Mouse (Mus musculus) cerebellum, postnatal 36 days (tissue): ENCODE measurements at regions not wholly inside any gene's neighbourhood (a gene's known extent, or its start where the extent isn't known, plus 50 kb on each side); places are given as distances from the start of the nearest gene placed in this dataset.
"Not testable (repeated sequence)": the region's sequence is repeated elsewhere in the genome, so short reads cannot be mapped to it uniquely, and the experiment has no call there.

Experiments used
- DNase-seq, 2 experiments: peaks; one replicate each; pipeline ENCODE4 v3.0.0; 2021 to 2022; ENCODE audit warnings: mixed read lengths in 2 of 2

- DNase-seq, result no peak
Observed at GRCm38 (mm10) chr5:97831421-97831820, 199.4 kb downstream of the Antxr2 start.

GRCm38 (mm10) chr5:97817485-97817884 lies 213.4 kb downstream of the Antxr2 start:
- DNase-seq, result no peak

DNA sequence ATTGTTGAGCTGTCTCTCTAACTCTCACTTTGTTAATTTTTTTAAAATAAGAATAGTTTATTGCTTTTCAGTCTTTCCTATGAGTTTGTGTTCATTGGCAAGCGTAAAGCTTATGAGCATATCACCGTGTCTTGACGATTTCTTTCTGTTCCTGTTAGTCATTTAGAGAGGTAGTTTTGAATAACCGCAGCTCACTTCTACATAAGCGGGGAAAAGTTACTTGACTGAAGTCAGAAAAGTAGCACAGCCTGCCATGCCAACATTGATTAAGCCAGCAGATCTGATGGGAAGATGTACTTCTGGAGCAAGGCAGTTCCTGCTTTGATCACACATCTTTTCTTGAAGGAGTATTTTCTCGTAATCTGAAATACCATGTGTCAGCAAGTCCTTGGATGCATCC lies 215.5 kb downstream of the Antxr2 start:
- no peak for DNase-seq

DNA sequence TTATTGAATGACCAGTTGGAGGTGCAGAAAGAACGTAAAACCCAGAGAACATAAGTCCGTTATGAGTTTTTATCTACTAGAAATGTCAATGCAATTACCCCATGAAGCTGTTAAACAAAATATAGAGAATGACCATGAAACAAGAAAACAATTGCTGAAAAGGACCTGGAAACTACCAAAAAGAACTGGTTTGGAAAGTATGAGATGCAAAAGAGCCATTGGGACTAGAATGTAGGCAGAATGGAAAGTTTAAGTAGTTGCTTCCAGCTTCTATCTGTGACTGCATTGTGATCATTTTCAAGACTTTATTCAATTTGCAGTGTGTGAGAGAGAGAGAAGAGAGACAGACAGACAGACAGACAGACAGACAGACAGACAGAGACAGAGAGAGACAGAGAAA lies 216.1 kb downstream of the Antxr2 start:
- DNase-seq, result no peak

GRCm38 (mm10) chr5:97812611-97813350 lies 218.1 kb downstream of the Antxr2 start:
- DNase-seq, result no peak

DNA sequence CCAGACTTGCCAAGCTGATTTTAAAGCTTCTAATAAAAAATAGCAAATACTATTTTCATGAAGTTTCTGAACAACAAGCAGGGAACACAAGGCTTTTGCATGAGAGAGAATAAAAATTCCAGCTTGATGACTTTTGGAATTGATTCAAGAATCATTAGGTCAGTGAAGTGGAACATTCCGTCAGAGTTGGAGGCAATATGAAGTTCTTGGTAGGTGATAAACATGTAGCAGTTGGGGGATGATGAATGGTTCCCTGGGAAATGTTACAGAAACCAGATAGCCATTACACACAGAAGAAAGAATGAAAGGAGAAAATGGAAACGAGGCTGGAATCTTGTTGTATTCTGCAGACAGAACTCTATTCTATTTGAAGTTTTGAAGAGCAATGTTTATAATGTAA lies 221.8 kb downstream of the Antxr2 start:
- no peak for DNase-seq

GRCm38 (mm10) chr5:97807171-97807570 lies 223.7 kb downstream of the Antxr2 start:
- no peak for DNase-seq

DNA sequence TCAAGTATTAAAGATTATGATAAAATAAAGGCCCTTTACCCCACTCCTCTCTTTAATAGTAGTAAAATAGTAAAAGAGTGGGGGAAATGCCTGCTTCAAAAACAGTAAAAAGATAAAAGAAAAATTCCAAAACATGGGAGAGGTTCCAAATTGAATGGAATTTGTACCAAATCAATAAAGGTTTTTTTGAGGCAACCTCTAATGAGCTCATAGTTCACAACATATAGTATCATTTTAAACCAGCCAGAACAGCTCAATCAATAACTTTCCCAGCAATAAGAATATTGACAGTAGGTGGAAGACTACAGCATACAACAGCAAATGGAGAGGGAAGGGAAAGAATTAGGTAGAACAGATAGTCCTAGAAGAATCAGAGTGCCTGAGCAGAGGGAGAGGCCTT lies 224.1 kb downstream of the Antxr2 start:
- no peak for DNase-seq

DNA sequence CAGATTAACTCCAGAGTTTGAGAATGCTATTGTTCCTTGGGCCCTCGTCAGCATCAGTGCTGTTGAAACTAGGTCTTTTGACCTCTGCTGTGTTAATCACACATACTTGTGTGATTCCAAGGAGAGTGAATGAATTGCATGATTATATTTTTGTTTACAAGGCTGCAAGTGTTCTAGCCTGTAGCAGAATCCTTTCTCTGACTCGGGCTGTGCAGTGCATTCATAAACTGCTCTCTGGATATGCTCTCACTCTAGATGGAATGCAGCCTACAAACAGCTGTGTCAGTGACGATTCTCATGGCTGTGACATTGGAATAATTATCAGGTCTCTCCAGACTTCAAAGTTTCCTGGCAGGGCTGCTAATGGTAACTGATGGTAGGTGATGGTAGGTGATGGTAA lies 230.8 kb downstream of the Antxr2 start:
- no peak for DNase-seq

DNA sequence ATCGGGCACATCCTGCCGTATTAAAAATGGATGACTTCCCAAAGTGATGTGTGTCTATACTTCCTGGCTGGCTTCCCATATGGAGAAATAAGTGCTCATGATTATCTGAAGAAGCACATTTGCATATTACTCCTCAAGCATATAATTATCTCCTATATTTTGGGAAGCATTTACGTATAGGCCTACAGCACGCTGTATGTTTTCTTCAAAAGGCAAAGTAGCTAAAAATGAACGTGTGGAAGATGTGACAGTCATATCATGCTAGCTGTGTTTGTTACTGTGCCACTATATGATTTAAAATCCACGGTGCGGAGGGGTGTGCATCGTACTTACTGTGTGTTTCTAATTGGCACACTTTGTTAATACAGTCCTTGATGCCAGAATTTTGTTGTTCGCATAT lies 242.7 kb downstream of the Antxr2 start:
- DNase-seq, result no peak

- no peak for DNase-seq
Observed at GRCm38 (mm10) chr5:97787001-97787400, 243.8 kb downstream of the Antxr2 start.

GRCm38 (mm10) chr5:97775100-97775499 lies 255.7 kb downstream of the Antxr2 start:
- DNase-seq, result not testable (repeated sequence)

DNA sequence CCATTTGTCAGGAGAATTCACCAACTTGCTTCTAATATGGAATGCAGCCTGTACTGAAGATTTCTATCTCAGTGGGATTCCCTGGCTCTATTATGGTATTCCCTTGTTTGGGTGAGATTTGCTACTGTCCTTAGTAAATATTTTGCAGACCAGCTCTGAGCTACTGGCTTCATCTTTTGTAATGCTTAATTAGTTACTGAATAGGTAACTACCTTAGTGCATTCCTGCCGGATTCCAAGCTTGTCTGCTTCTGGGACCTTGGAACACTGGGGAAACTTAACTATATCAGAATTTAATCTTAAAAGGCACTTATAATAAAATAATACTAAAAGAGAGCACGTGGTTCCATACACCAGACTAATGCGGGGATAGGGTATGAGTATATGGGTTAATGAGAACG lies 257.4 kb downstream of the Antxr2 start:
- DNase-seq, result not testable (repeated sequence)

DNA sequence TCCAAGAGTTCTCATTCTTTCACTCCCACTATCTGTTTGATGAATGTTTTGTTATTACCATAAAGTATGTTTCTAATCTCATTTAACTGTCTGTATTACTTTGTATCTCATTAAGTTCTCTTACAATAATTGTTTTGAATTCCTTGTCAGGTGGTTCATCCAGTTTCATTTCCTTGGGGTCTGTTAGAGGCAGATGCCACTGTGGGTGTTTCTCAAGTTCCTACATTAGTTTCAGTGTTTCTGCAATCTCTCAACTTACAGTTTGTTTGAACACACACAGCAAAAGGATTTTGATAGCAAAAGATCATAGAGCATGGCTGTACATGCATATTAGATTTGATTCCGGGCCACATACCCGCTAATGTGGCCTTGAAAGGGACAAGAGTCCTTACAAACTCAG lies 280.5 kb upstream of the Gk2 start:
- no peak for DNase-seq

DNA sequence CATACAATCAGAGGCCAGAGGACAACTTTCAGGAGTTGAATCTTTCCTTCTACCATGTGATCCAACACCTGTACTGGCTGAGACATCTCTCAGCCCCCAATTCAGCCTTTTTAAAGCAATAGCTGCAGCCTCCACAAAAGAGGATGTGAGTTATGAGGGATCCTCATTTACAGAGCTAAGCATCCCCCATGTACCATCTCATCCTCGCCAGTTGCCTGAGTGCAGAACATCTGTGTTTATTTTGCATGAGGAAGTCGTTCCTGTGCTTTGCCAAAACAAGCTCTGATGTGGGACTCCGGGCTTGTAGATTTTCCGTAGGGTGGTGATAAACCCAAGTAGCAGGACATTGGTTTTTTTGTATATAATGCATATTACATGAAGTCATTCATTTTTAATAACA lies 274.1 kb upstream of the Gk2 start:
- DNase-seq, result no peak

DNA sequence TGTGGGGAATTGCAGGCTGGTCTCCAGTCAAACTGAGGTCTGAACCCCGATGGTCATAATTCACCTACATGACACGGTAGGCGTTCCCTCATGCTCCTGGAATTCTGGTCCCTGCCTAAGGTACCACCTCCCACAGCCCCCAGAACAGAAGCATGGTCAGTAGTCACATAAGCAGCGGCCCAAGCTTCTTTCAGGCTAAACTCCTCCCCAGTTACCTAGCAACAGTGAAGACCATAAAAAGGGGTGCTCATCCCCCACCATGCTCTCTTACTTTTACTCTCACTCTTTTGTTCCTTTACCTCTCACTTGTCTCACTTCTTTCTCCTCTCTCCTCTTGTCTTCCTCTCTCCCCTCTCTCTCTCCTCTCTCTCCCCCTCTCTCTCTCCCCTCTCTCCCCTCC lies 262.5 kb upstream of the Gk2 start:
- DNase-seq, result not testable (repeated sequence)

- peak; percentile 12 to 18 for DNase-seq
Observed at GRCm38 (mm10) chr5:97705270-97705669, 248.4 kb upstream of the Gk2 start.

DNA sequence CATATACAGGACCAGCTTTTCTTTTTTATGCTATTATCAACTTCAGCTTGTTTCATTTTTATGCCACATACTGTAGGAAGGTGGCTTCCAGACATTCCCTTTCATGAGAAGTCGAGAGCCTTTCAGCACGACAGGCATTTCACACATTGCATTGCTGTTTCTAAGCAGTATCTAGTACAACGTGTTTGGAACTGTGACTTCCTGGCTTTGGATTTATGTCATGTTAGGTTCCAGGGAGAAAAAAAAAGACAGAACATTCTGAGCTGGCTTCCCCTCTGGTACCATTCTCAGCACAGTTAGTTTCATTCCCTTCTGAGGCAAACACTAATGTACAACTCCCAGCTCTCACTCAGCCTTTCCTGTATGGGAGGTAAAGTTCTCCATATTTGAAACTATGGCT lies 243.7 kb upstream of the Gk2 start:
- DNase-seq, result no peak

DNA sequence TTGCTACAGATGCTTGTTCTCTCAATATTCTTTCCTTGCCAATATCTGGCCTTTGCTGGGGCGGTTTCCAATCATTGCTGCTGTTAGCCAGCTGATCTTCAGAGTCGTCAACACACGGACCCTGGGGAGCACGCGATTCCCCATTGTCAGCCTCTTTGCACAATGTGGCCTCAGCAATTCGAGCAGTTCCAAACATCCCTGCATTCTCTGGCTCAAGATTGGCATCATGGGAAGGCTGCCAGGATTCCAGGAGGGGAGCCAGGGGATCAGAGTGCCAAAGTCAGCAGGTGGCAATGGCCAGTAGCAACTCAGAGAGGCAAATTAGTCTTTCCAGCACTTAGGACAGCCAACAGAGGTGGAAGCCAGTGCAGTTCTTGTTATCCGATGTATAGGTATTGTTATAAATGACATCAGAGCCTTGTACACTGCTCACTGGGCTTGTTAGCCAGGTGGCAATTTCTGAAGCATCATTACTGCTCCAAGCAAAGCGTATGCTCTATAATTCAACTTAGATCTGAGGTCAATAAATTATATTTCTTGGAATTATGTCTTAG lies 240.8 kb upstream of the Gk2 start:
- peak; percentile 48 to 59 for DNase-seq

GRCm38 (mm10) chr5:97693333-97693940 lies 236.6 kb upstream of the Gk2 start:
- DNase-seq, result no peak

DNA sequence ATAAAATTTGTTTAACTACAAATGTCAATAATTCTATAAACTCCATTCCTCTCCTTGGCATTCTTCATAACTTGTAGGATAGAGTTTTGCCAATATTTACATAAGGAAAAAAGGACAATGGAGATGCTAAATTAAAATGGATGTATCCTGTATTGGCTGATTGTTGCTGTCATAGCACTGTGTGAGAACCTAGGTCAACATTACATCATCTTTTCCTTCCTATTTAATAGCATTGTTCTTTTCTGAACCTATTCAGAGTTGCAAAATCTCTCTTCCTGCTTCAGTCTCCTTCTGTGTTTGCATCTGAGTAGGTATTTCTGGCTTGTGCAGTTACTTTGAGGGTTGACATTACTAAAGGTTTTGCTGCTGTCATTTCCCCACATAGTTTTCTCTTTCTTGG lies 228.6 kb upstream of the Gk2 start:
- no peak for DNase-seq

DNA sequence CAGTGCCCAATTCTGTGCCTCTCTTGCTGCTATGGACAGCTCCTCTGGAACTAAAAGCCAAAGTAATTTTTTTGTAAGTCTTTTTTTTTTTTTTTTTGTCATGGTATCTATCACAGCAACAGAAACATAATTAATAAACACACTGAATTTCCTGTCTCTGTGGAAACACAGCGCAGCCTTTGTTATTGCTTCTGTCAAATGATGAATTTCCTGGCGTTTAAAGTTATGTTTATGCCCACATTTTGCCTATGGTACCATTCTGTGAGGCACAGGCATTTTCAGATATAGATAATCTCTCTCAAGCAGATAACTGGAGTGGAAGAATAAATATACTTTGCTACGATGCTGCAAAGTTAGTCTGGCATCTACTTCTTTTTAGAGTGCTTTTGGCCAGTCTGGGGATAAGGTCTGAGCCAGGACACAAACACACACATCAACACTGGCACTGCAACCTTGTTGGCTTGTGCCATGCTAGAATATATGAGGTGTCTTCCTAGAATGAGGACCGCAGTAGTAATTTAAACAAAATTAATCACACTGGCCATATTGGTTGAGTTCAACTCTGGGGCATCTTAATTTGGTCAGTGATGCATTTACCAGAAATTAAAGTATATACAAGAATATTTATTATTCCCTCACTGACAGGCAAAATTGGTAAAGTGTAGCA lies 227.9 kb upstream of the Gk2 start:
- no peak for DNase-seq

DNA sequence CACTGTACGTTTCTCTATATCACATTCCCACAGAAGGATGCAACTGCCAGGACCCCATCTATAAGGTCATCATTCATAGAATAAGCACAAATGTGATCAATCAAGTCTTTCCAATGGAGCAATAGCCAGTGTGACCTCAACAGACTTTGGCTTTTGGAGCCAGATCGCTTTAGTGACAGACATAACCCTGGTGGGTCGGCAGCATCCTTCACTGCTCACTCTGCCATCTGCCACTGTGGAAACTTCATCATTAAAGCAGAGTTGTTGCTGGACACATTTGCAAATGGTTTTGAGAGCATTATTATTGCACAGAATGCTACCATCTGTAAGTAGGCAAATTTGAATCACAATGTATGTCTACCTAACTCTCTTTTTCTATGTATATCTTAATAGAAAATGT lies 212.9 kb upstream of the Gk2 start:
- no peak for DNase-seq
